Mouse (Mus musculus): ENCODE measurements at regions not wholly inside any gene's neighbourhood (a gene's known extent, or its start where the extent isn't known, plus 50 kb on each side); places are given as distances from the start of the nearest gene placed in this dataset.

GRCm38 (mm10) chr10:103829079-103829478, 313.7 kb upstream of the Gm21293 start:
- no peaks in the 10 kb centered on the region for H3K27me3 ChIP-seq (ENCODE audit: control insufficient read depth, insufficient read depth, low read length)
- no peak for TF ChIP-seq EP300 (IDR thresholded peaks at IDR 0.05; ENCODE audit: low read depth)
- TF ChIP-seq CTCF (IDR thresholded peaks at IDR 0.05; ENCODE audit: low read depth): no peak
- H3K9me3 ChIP-seq (replicated peaks; ENCODE audit: control insufficient read depth, low read length): no peaks in the 10 kb centered on the region
- DNase-seq (ENCODE audit: low spot score) (no peak), ATAC-seq (ENCODE audit: insufficient read depth, low read depth) (no peak)
- H3K4me2 ChIP-seq (ENCODE audit: low read depth, low read length): no peak overlapping the region
- no peaks in the 10 kb centered on the region for H3K36me3 ChIP-seq (replicated peaks; ENCODE audit: control insufficient read depth, insufficient read depth, low read length)
- H3K27ac ChIP-seq (ENCODE audit: low read depth): no peak overlapping the region
- no peaks in the 10 kb centered on the region for H3K4me1 ChIP-seq (ENCODE audit: control insufficient read depth, insufficient read depth)
- no peak overlapping the region for H3K9ac ChIP-seq (replicated peaks; ENCODE audit: low read depth, low read length)
- H3K4me3 ChIP-seq (ENCODE audit: low read depth, low read length): no peak overlapping the region

- Histone ChIP-seq H3K9ac (replicated peaks; ENCODE audit: low read depth, low read length) (no peak overlapping the region), H3K4me3 (ENCODE audit: low read depth, low read length) (no peak overlapping the region), H3K4me2 (ENCODE audit: low read depth, low read length) (no peak overlapping the region), H3K4me1 (ENCODE audit: control insufficient read depth, insufficient read depth) (no peaks in the 10 kb centered on the region), H3K9me3 (replicated peaks; ENCODE audit: control insufficient read depth, low read length) (no peaks in the 10 kb centered on the region), H3K27me3 (ENCODE audit: control insufficient read depth, insufficient read depth, low read length) (no peaks in the 10 kb centered on the region), H3K27ac (ENCODE audit: low read depth) (no peak overlapping the region), H3K36me3 (replicated peaks; ENCODE audit: control insufficient read depth, insufficient read depth, low read length) (no peaks in the 10 kb centered on the region)
- TF ChIP-seq CTCF (IDR thresholded peaks at IDR 0.05; ENCODE audit: low read depth) (no peak), EP300 (IDR thresholded peaks at IDR 0.05; ENCODE audit: low read depth) (no peak)
- no peak for DNase-seq (ENCODE audit: low spot score)
- ATAC-seq (ENCODE audit: insufficient read depth, low read depth): no peak
- 69% methylated on average over 2 of the region's 2 CpGs for WGBS
These were observed 310.7 kb upstream of the Gm21293 start for GRCm38 (mm10) chr10:103832063-103832462.

- DNase-seq (ENCODE audit: low spot score): no peak
- Histone ChIP-seq H3K36me3 (replicated peaks; ENCODE audit: control insufficient read depth, insufficient read depth, low read length) (no peaks in the 10 kb centered on the region), H3K9ac (replicated peaks; ENCODE audit: low read depth, low read length) (no peak overlapping the region), H3K4me1 (ENCODE audit: control insufficient read depth, insufficient read depth) (no peaks in the 10 kb centered on the region), H3K4me3 (ENCODE audit: low read depth, low read length) (no peak overlapping the region), H3K27ac (ENCODE audit: low read depth) (no peak overlapping the region), H3K9me3 (replicated peaks; ENCODE audit: control insufficient read depth, low read length) (no peaks in the 10 kb centered on the region), H3K27me3 (ENCODE audit: control insufficient read depth, insufficient read depth, low read length) (no peaks in the 10 kb centered on the region), H3K4me2 (ENCODE audit: low read depth, low read length) (no peak overlapping the region)
- 46% methylated on average over 1 of the region's 1 CpGs for WGBS
- TF ChIP-seq CTCF (IDR thresholded peaks at IDR 0.05; ENCODE audit: low read depth) (no peak), EP300 (IDR thresholded peaks at IDR 0.05; ENCODE audit: low read depth) (no peak)
- no peak for ATAC-seq (ENCODE audit: insufficient read depth, low read depth)
These were observed 287.6 kb upstream of the Gm21293 start for GRCm38 (mm10) chr10:103855211-103855610.

DNA sequence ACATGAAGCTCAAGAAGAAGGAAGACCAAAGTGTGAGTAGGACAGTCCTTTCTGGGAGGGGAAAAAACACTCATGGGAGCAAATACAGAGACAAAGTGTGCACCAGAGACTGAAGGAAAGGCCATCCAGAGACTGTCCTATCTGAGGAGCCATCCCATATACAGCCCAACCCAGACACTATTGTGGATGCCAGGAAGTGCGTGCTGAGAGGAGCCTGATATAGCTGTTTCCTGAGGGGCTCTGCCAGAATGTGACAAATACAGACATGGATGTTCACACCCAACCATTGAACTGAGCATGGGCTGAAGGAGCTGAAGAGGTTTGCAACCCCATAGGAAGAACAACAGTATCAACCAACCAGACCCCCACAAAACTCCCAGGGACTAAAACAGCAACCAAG, 281.9 kb upstream of the Gm21293 start:
- Histone ChIP-seq H3K4me3 (ENCODE audit: low read depth, low read length) (no peak overlapping the region), H3K4me1 (ENCODE audit: control insufficient read depth, insufficient read depth) (no peaks in the 10 kb centered on the region), H3K9me3 (replicated peaks; ENCODE audit: control insufficient read depth, low read length) (no peaks in the 10 kb centered on the region), H3K27me3 (ENCODE audit: control insufficient read depth, insufficient read depth, low read length) (no peaks in the 10 kb centered on the region), H3K36me3 (replicated peaks; ENCODE audit: control insufficient read depth, insufficient read depth, low read length) (no peaks in the 10 kb centered on the region), H3K4me2 (ENCODE audit: low read depth, low read length) (no peak overlapping the region), H3K9ac (replicated peaks; ENCODE audit: low read depth, low read length) (no peak overlapping the region), H3K27ac (ENCODE audit: low read depth) (no peak overlapping the region)
- TF ChIP-seq EP300 (IDR thresholded peaks at IDR 0.05; ENCODE audit: low read depth): no peak
- TF ChIP-seq CTCF (IDR thresholded peaks at IDR 0.05; ENCODE audit: low read depth): no peak
- no peak for DNase-seq (ENCODE audit: low spot score)
- WGBS: 57% methylated on average over 1 of the region's 1 CpGs
- no peak for ATAC-seq (ENCODE audit: insufficient read depth, low read depth)

DNA sequence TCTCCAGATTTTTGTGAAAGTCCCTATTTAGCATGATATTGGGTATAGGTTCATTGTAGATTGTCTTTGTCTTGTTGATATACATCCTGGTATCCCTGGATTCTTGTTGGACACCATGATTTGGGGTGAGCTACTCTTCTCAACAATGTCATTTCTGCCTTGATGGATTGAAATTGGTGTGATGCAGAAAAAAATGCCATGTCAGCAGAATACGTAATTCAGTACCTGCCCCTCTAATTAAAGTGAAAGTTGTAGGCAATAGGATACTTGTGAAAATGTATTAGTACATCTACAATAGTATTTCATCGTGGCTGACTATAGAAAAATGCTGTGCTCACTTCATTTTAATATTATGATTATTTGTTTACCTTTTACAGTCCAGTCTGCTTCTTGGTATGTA, 280.7 kb upstream of the Gm21293 start:
- H3K4me3 ChIP-seq (ENCODE audit: low read depth, low read length): no peak overlapping the region
- H3K36me3 ChIP-seq (replicated peaks; ENCODE audit: control insufficient read depth, insufficient read depth, low read length): no peaks in the 10 kb centered on the region
- ATAC-seq (ENCODE audit: insufficient read depth, low read depth) (no peak), DNase-seq (ENCODE audit: low spot score) (no peak)
- WGBS: 62% methylated on average over 2 of the region's 2 CpGs
- H3K4me2 ChIP-seq (ENCODE audit: low read depth, low read length): no peak overlapping the region
- H3K27me3 ChIP-seq (ENCODE audit: control insufficient read depth, insufficient read depth, low read length): no peaks in the 10 kb centered on the region
- no peaks in the 10 kb centered on the region for H3K4me1 ChIP-seq (ENCODE audit: control insufficient read depth, insufficient read depth)
- no peak for TF ChIP-seq CTCF (IDR thresholded peaks at IDR 0.05; ENCODE audit: low read depth)
- no peak for TF ChIP-seq EP300 (IDR thresholded peaks at IDR 0.05; ENCODE audit: low read depth)
- no peak overlapping the region for H3K9ac ChIP-seq (replicated peaks; ENCODE audit: low read depth, low read length)
- H3K27ac ChIP-seq (ENCODE audit: low read depth): no peak overlapping the region
- no peaks in the 10 kb centered on the region for H3K9me3 ChIP-seq (replicated peaks; ENCODE audit: control insufficient read depth, low read length)

DNA sequence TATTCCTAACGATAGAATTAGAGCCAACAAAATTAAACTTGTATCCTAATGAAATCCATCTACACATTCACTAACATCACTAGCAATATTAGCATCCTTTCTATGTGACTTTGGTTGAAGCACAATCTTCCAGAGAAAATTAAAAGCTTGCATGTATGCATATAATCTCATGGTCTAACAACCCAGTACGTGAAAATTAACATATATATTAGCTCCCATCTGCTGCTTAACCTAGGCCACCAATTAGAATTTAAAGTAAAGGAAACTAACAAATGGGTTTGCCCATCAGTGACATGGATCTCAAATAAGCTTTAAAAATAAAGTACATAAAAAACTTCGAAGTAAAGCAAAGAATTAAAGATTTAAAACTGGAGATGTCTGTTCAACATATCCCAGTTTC, 278.9 kb upstream of the Gm21293 start:
- Histone ChIP-seq H3K9ac (replicated peaks; ENCODE audit: low read depth, low read length) (no peak overlapping the region), H3K4me3 (ENCODE audit: low read depth, low read length) (no peak overlapping the region), H3K4me1 (ENCODE audit: control insufficient read depth, insufficient read depth) (no peaks in the 10 kb centered on the region), H3K36me3 (replicated peaks; ENCODE audit: control insufficient read depth, insufficient read depth, low read length) (no peaks in the 10 kb centered on the region), H3K27me3 (ENCODE audit: control insufficient read depth, insufficient read depth, low read length) (no peaks in the 10 kb centered on the region), H3K27ac (ENCODE audit: low read depth) (no peak overlapping the region), H3K4me2 (ENCODE audit: low read depth, low read length) (no peak overlapping the region), H3K9me3 (replicated peaks; ENCODE audit: control insufficient read depth, low read length) (no peaks in the 10 kb centered on the region)
- 65% methylated on average over 3 of the region's 3 CpGs for WGBS
- no peak for DNase-seq (ENCODE audit: low spot score)
- ATAC-seq (ENCODE audit: insufficient read depth, low read depth): no peak
- TF ChIP-seq EP300 (IDR thresholded peaks at IDR 0.05; ENCODE audit: low read depth): no peak
- no peak for TF ChIP-seq CTCF (IDR thresholded peaks at IDR 0.05; ENCODE audit: low read depth)

Data from heart, postnatal 0 days (tissue).